Comparison of ENCODE assay signal across 35 mouse cellular contexts in the genomic region with DNA sequence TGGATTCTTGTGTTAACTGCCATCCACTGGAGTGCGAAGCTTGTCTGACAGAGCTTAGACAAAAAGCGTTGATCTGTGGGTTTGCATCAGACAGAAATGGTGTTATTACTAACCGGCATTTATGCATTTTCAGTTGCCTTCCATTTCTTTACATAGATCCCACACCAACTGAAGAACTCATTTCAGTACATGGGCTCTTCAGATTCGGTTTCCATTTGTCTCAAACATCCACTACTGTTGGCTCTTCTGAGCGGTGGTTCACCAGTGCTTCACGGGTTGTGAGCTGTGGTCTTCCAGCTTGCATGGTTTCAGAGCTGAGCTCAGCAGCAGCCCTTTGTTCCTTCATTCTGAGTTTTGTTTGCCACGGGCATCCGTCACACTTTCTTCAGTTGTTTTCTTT.
"Had no signal": no experiment of that assay in that cellular context is flagged by ENCODE, and none has a peak within 500 bp of the region (broad histone marks: within the 10 kb centered on the region; RNA-seq: fewer than 3 reads in every experiment).

No protein-coding gene starts in this region.

- H3K27me3 ChIP-seq: heart, embryonic 12.5 days; heart, embryonic 13.5 days; heart, embryonic 15.5 days; hindbrain, embryonic 12.5 days; hindbrain, embryonic 13.5 days; hindbrain, embryonic 15.5 days; intestine, embryonic 15.5 days; kidney, embryonic 15.5 days had no signal

- ATAC-seq: hindbrain, embryonic 16.5 days; hindbrain, postnatal 0 days; inflammation-experienced regulatory T-cells, adult 6 months; intestine, embryonic 15.5 days; intestine, embryonic 16.5 days; intestine, postnatal 0 days had no signal

- H3K36me3 ChIP-seq: heart, embryonic 12.5 days; heart, embryonic 13.5 days; heart, embryonic 15.5 days; hindbrain, embryonic 10.5 days; hindbrain, embryonic 12.5 days; hindbrain, embryonic 13.5 days; hindbrain, embryonic 15.5 days; intestine, embryonic 15.5 days; kidney, embryonic 15.5 days had no signal

- DNase-seq: heart, postnatal 10 days; heart, postnatal 14 days; heart, postnatal 36 days; heart, postnatal 4 days; kidney, adult 11 months; kidney, adult 18-20 months; kidney, adult 2 months; kidney, adult 8-10 months; kidney, adult 9 months; kidney, postnatal 10 days; kidney, postnatal 14 days; kidney, postnatal 25 days; kidney, postnatal 36 days; kidney, postnatal 4 days; layer of hippocampus, adult 9-11 months; layer of hippocampus, postnatal 36 days had no signal

- H3K4me3 ChIP-seq: heart, embryonic 12.5 days; heart, embryonic 13.5 days; heart, embryonic 15.5 days; hindbrain, embryonic 10.5 days; hindbrain, embryonic 12.5 days; hindbrain, embryonic 13.5 days; hindbrain, embryonic 15.5 days; intestine, embryonic 15.5 days; kidney, embryonic 15.5 days; layer of hippocampus, adult 2 months; left cerebral cortex, adult 2 months had no signal

- H3K27ac ChIP-seq: heart, embryonic 13.5 days; heart, embryonic 15.5 days; hindbrain, embryonic 10.5 days; hindbrain, embryonic 12.5 days; hindbrain, embryonic 13.5 days; hindbrain, embryonic 14.5 days; hindbrain, embryonic 15.5 days; hindbrain, postnatal 0 days; intestine, embryonic 15.5 days; kidney, embryonic 15.5 days; kidney, postnatal 0 days; layer of hippocampus, adult 2 months; left cerebral cortex, adult 2 months had no signal

- H3K9me3 ChIP-seq: heart, embryonic 12.5 days; heart, embryonic 13.5 days; heart, embryonic 15.5 days; hindbrain, embryonic 10.5 days; hindbrain, embryonic 12.5 days; hindbrain, embryonic 13.5 days; hindbrain, embryonic 15.5 days; intestine, embryonic 15.5 days; kidney, embryonic 15.5 days had no signal

- H3K4me2 ChIP-seq: heart, embryonic 11.5 days; heart, embryonic 12.5 days; heart, embryonic 13.5 days; heart, embryonic 15.5 days; hindbrain, embryonic 12.5 days; hindbrain, embryonic 13.5 days; hindbrain, embryonic 14.5 days; hindbrain, embryonic 15.5 days; intestine, embryonic 15.5 days; kidney, embryonic 15.5 days had no signal

- H3K9ac ChIP-seq: heart, embryonic 12.5 days; heart, embryonic 13.5 days; heart, embryonic 15.5 days; hindbrain, embryonic 12.5 days; hindbrain, embryonic 13.5 days; hindbrain, embryonic 14.5 days; hindbrain, embryonic 15.5 days; intestine, embryonic 15.5 days; kidney, embryonic 15.5 days had no signal
